Mouse (Mus musculus): ENCODE measurements at regions not wholly inside any gene's neighbourhood (a gene's known extent, or its start where the extent isn't known, plus 50 kb on each side); places are given as distances from the start of the nearest gene placed in this dataset.

DNA sequence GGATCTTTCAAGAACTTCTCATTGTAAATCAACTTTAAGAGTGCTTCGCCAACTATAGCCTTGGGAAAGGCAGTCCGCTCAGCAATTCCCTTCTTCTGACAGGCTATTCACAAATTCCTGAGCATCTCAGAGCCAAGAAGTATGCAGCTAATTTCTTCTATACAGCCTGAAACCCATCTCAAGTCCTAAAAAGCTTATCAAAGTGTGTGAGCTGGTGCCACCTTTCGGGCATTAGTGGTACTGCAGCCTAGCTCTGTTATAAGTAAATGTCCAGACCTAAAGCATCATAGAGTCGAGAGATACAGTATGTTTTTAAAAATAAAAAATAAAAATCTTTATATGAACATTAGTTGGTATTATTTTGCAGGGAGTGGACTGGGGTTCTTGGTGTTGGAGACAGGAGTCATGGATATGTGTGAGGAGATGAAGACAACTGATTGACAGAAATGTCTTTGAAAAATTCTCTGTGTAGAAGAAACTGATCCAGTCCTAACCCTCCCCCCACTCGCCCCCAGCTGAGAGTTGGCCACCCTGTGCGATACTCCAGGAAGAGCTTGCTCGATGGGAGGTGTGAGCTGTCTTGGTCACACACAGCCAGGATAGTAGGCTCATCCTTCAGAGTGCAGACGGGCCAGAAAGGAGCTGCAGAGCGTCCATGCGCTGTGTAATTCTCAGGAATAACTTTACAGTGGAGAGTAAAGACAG, 56.4 kb downstream of the Bod1 start:
- no peaks in the 10 kb centered on the region for H3K4me1 ChIP-seq (ENCODE audit: control insufficient read depth, insufficient read depth, low read length)
- ATAC-seq (ENCODE audit: insufficient read depth, low FRiP score, low TSS enrichment) = peak; percentile 48

GRCm38 (mm10) chr11:31614394-31614713, 57.3 kb downstream of the Bod1 start:
- Histone ChIP-seq H3K36me3 (ENCODE audit: control insufficient read depth, insufficient read depth, low read length) (no peaks in the 10 kb centered on the region), H3K27me3 (ENCODE audit: control insufficient read depth, insufficient read depth, low read length) (no peaks in the 10 kb centered on the region), H3K4me1 (ENCODE audit: control insufficient read depth, insufficient read depth, low read length) (no peaks in the 10 kb centered on the region), H3K9ac (ENCODE audit: low read length) (no peak overlapping the region), H3K9me3 (ENCODE audit: control insufficient read depth, low read length) (no peaks in the 10 kb centered on the region), H3K27ac (ENCODE audit: low read depth, low read length) (no peak overlapping the region), H3K4me3 (ENCODE audit: low read depth, low read length) (no peak overlapping the region), H3K4me2 (ENCODE audit: low read depth) (no peak overlapping the region)
- ATAC-seq (ENCODE audit: insufficient read depth, low FRiP score, low TSS enrichment) = no peak
- peak; percentile 10 for DNase-seq (ENCODE audit: low spot score)
- WGBS = 87% methylated on average over 7 of the region's 7 CpGs

More for the DNA sequence above, 56.4 kb downstream of the Bod1 start:
- Histone ChIP-seq H3K4me2 (ENCODE audit: low read depth) (no peak overlapping the region), H3K36me3 (ENCODE audit: control insufficient read depth, insufficient read depth, low read length) (no peaks in the 10 kb centered on the region), H3K9me3 (ENCODE audit: control insufficient read depth, low read length) (no peaks in the 10 kb centered on the region), H3K27me3 (ENCODE audit: control insufficient read depth, insufficient read depth, low read length) (no peaks in the 10 kb centered on the region), H3K9ac (ENCODE audit: low read length) (no peak overlapping the region), H3K4me3 (ENCODE audit: low read depth, low read length) (no peak overlapping the region), H3K27ac (ENCODE audit: low read depth, low read length) (no peak overlapping the region)
- WGBS = 63% methylated on average over 10 of the region's 10 CpGs
- peak; percentile 76 for DNase-seq (ENCODE audit: low spot score)

- Histone ChIP-seq H3K36me3 (ENCODE audit: control insufficient read depth, insufficient read depth, low read length) (no peaks in the 10 kb centered on the region), H3K27ac (ENCODE audit: low read depth, low read length) (no peak overlapping the region), H3K4me2 (ENCODE audit: low read depth) (no peak overlapping the region), H3K4me3 (ENCODE audit: low read depth, low read length) (no peak overlapping the region), H3K27me3 (ENCODE audit: control insufficient read depth, insufficient read depth, low read length) (no peaks in the 10 kb centered on the region), H3K9me3 (ENCODE audit: control insufficient read depth, low read length) (no peaks in the 10 kb centered on the region), H3K4me1 (ENCODE audit: control insufficient read depth, insufficient read depth, low read length) (no peaks in the 10 kb centered on the region), H3K9ac (ENCODE audit: low read length) (no peak overlapping the region)
- 73% methylated on average over 11 of the region's 11 CpGs for WGBS
- ATAC-seq (ENCODE audit: insufficient read depth, low FRiP score, low TSS enrichment) = no peak
- DNase-seq (ENCODE audit: low spot score) = no peak
Observed at GRCm38 (mm10) chr11:31613688-31614393, 57.8 kb downstream of the Bod1 start.

GRCm38 (mm10) chr11:31608458-31608857, 63.2 kb downstream of the Bod1 start:
- Histone ChIP-seq H3K4me2 (ENCODE audit: low read depth) (no peak overlapping the region), H3K9ac (ENCODE audit: low read length) (no peak overlapping the region), H3K9me3 (ENCODE audit: control insufficient read depth, low read length) (no peaks in the 10 kb centered on the region), H3K27me3 (ENCODE audit: control insufficient read depth, insufficient read depth, low read length) (no peaks in the 10 kb centered on the region), H3K27ac (ENCODE audit: low read depth, low read length) (no peak overlapping the region), H3K36me3 (ENCODE audit: control insufficient read depth, insufficient read depth, low read length) (no peaks in the 10 kb centered on the region), H3K4me3 (ENCODE audit: low read depth, low read length) (no peak overlapping the region), H3K4me1 (ENCODE audit: control insufficient read depth, insufficient read depth, low read length) (no peaks in the 10 kb centered on the region)
- DNase-seq (ENCODE audit: low spot score) (no peak), ATAC-seq (ENCODE audit: insufficient read depth, low FRiP score, low TSS enrichment) (no peak)
- 88% methylated on average over 4 of the region's 4 CpGs for WGBS

- no peaks in the 10 kb centered on the region for H3K36me3 ChIP-seq (ENCODE audit: control insufficient read depth, insufficient read depth, low read length)
- no peaks in the 10 kb centered on the region for H3K9me3 ChIP-seq (ENCODE audit: control insufficient read depth, low read length)
- H3K4me3 ChIP-seq (ENCODE audit: low read depth, low read length) = no peak overlapping the region
- no peaks in the 10 kb centered on the region for H3K4me1 ChIP-seq (ENCODE audit: control insufficient read depth, insufficient read depth, low read length)
- no peaks in the 10 kb centered on the region for H3K27me3 ChIP-seq (ENCODE audit: control insufficient read depth, insufficient read depth, low read length)
- no peak overlapping the region for H3K9ac ChIP-seq (ENCODE audit: low read length)
- ATAC-seq (ENCODE audit: insufficient read depth, low FRiP score, low TSS enrichment) (no peak), DNase-seq (ENCODE audit: low spot score) (no peak)
- H3K4me2 ChIP-seq (ENCODE audit: low read depth) = no peak overlapping the region
- 92% methylated on average over 7 of the region's 7 CpGs for WGBS
- H3K27ac ChIP-seq (ENCODE audit: low read depth, low read length) = no peak overlapping the region
Observed at GRCm38 (mm10) chr11:31601499-31601898, 70.2 kb downstream of the Bod1 start.

DNA sequence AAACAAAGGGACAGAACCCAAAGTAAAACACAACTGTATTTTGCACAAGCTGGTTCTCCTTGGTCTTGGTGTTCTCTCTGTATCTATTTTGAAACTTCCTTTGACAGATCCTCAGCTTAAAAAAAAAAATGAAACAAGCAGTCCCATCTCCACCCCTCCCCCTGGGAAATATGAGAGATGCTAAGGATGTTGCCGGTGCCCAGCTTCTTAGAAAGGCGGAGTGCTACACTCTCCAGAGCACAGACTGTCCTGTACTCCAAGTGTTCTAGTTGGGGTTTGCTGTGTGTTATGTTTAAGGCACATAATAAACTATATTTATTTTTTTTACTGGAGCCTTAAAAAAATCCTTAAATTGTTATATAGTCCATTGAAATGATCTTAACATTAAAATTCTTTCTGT, 78.1 kb downstream of the Bod1 start:
- Histone ChIP-seq H3K36me3 (ENCODE audit: control insufficient read depth, insufficient read depth, low read length) (no peaks in the 10 kb centered on the region), H3K4me1 (ENCODE audit: control insufficient read depth, insufficient read depth, low read length) (no peaks in the 10 kb centered on the region), H3K27me3 (ENCODE audit: control insufficient read depth, insufficient read depth, low read length) (no peaks in the 10 kb centered on the region), H3K4me3 (ENCODE audit: low read depth, low read length) (no peak overlapping the region), H3K27ac (ENCODE audit: low read depth, low read length) (no peak overlapping the region), H3K9ac (ENCODE audit: low read length) (no peak overlapping the region), H3K9me3 (ENCODE audit: control insufficient read depth, low read length) (no peaks in the 10 kb centered on the region), H3K4me2 (ENCODE audit: low read depth) (no peak overlapping the region)
- WGBS = 93% methylated on average over 2 of the region's 2 CpGs
- ATAC-seq (ENCODE audit: insufficient read depth, low FRiP score, low TSS enrichment) (no peak), DNase-seq (ENCODE audit: low spot score) (no peak)

DNA sequence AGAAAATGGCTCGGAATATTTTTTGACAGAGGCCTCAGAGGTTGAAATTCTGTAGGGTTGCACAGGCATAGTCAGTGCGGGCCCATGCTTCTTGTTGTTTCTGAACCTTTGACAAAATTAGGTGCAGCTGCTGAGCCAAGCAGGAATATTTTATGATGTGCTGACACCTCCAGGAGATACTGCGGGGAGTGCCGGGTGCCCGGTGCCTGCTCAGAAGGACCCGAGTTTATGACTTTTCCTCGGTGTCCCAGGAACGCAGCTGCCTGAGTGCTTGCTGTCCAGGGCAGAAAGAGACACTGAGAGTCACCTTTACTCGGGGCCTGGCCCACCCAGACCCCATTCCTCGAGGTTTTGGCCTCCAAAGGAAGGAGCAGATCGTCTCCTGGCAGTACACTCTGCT, 79.6 kb downstream of the Bod1 start:
- Histone ChIP-seq H3K27me3 (ENCODE audit: control insufficient read depth, insufficient read depth, low read length) (no peaks in the 10 kb centered on the region), H3K9me3 (ENCODE audit: control insufficient read depth, low read length) (no peaks in the 10 kb centered on the region), H3K27ac (ENCODE audit: low read depth, low read length) (no peak overlapping the region), H3K4me1 (ENCODE audit: control insufficient read depth, insufficient read depth, low read length) (no peaks in the 10 kb centered on the region), H3K36me3 (ENCODE audit: control insufficient read depth, insufficient read depth, low read length) (no peaks in the 10 kb centered on the region), H3K9ac (ENCODE audit: low read length) (no peak overlapping the region), H3K4me3 (ENCODE audit: low read depth, low read length) (no peak overlapping the region), H3K4me2 (ENCODE audit: low read depth) (no peak overlapping the region)
- WGBS = 71% methylated on average over 11 of the region's 11 CpGs
- DNase-seq (ENCODE audit: low spot score) (no peak), ATAC-seq (ENCODE audit: insufficient read depth, low FRiP score, low TSS enrichment) (no peak)

DNA sequence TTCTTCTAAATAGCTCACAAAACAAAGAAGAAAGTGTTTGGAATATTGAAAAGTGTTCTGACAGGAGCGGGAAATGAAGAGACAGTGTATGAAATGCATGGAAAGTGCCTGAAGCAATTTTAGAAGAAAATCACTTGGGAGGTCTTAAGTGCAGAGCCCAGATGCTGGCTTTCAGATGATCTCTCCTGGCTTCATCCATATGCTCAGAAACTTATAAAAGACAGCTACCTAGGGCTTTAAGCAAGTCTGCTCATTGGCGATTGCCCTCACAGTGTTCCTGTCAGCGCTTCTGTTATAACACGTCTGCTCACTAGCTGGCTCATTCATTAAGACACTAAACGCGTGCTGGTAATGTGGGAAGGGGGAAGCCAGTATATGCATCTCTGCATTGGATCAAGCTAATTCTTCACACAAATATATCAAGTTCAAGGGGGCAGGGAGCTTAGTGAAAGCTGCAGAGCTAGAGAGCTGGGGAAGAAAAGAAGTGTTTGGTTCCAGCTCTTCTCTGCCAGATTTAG, 80.6 kb downstream of the Bod1 start:
- DNase-seq (ENCODE audit: low spot score) (no peak), ATAC-seq (ENCODE audit: insufficient read depth, low FRiP score, low TSS enrichment) (no peak)
- H3K36me3 ChIP-seq (ENCODE audit: control insufficient read depth, insufficient read depth, low read length) = no peaks in the 10 kb centered on the region
- H3K4me2 ChIP-seq (ENCODE audit: low read depth) = no peak overlapping the region
- H3K27ac ChIP-seq (ENCODE audit: low read depth, low read length) = no peak overlapping the region
- H3K27me3 ChIP-seq (ENCODE audit: control insufficient read depth, insufficient read depth, low read length) = no peaks in the 10 kb centered on the region
- H3K4me3 ChIP-seq (ENCODE audit: low read depth, low read length) = no peak overlapping the region
- H3K4me1 ChIP-seq (ENCODE audit: control insufficient read depth, insufficient read depth, low read length) = no peaks in the 10 kb centered on the region
- H3K9ac ChIP-seq (ENCODE audit: low read length) = no peak overlapping the region
- 74% methylated on average over 6 of the region's 6 CpGs for WGBS
- no peaks in the 10 kb centered on the region for H3K9me3 ChIP-seq (ENCODE audit: control insufficient read depth, low read length)

GRCm38 (mm10) chr11:31574941-31575340, 96.7 kb downstream of the Bod1 start:
- H3K9me3 ChIP-seq (ENCODE audit: control insufficient read depth, low read length) = no peaks in the 10 kb centered on the region
- H3K9ac ChIP-seq (ENCODE audit: low read length) = no peak overlapping the region
- no peak overlapping the region for H3K4me3 ChIP-seq (ENCODE audit: low read depth, low read length)
- H3K4me1 ChIP-seq (ENCODE audit: control insufficient read depth, insufficient read depth, low read length) = no peaks in the 10 kb centered on the region
- H3K36me3 ChIP-seq (ENCODE audit: control insufficient read depth, insufficient read depth, low read length) = no peaks in the 10 kb centered on the region
- ATAC-seq (ENCODE audit: insufficient read depth, low FRiP score, low TSS enrichment) (no peak), DNase-seq (ENCODE audit: low spot score) (no peak)
- H3K4me2 ChIP-seq (ENCODE audit: low read depth) = no peak overlapping the region
- no peak overlapping the region for H3K27ac ChIP-seq (ENCODE audit: low read depth, low read length)
- no peaks in the 10 kb centered on the region for H3K27me3 ChIP-seq (ENCODE audit: control insufficient read depth, insufficient read depth, low read length)
- 77% methylated on average over 3 of the region's 3 CpGs for WGBS

Data from neural tube, embryonic 11.5 days (tissue).